Mouse (Mus musculus) testis, postnatal 14 days (tissue): ENCODE measurements around the gene Gm35315.
"Not testable (repeated sequence)": the region's sequence is repeated elsewhere in the genome, so short reads cannot be mapped to it uniquely, and the experiment has no call there.

ENCODE experiments used
- DNase-seq: peaks from one replicate; pipeline ENCODE4 v3.0.0; 2021; ENCODE audit warnings: low spot score

Gm35315 gene

DNA sequence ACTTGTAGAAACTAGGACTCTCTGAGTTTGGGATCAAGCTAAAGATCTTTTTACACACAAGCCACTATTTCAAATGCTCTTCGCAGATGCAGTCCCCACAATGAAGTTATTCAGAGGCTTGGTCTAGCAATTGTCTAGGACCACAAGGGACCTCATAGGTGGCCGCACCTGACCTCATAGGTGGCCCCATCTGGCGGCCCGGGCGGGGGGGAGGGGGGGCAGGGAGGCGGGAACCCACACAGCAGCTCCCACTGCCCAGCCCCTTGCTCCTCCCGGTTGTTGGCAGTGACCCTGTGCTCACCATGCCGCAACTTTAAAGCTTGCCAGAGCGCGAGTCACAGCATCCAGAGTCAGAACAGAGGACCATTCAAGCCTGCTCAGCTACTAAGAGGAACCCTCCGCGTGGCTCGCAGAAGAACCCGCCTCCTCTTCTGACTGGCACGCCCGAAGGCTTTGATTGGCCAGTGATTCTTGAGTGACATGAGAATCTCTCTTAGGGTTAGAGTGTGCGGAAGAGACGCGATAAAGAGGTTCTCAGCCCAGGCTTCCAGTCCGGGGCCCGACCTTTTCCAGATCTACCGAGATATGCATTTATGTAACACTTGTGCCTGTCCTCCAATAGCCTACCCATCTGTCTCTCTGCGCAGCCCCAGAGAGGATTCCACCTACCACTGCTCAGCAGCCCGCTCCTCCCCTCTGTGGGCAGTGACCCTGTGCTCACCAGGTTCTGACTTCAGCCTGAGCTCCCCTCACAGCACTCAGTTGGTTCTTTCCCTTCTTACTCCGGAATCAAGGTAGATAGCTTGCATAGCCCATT lies at the start of gene Gm35315:
Gm35315 (minus strand) TSS at position 391 of the 817 bp plus-strand sequence.
- peak; percentile 87 for DNase-seq

DNA sequence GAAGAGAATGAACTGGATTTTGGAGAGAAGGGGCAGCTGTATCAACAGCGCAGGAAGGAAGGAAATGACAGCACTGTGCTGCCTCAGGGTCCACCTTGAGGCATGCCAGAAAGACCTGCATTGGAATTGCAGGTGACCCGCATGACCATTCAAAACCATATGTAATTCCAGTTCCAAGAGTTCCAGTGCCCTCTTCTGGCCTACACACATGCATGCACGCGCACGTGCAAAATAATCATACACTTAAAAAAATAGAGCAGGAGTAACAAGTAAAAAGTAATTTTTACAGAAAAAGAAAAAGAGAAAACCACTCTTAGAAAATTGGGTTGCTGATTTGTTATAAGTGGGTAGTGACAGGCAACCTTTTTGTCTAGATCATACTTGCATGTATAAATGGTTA lies 48.8 kb upstream of the Gm35315 start:
- no peak for DNase-seq

DNA sequence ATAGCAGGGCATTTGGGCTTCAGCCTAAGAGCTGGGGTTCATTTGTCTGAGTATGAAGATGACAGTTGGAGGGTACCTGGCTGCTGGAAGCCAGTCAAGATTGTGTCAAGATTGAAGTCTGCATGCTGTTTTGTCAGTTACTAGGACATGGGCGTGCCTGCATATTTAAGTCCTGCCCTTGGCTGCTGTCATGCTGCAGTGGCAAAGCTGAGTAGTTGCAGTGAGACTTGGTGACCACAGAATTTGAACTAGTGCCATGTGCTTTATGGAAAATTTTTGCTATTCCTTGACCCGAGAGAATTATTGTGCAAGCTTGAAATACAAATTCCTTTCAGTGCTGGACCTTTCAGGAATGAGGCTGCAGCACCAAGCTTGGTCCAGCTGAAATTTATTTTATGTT lies 48.1 kb upstream of the Gm35315 start:
- no peak for DNase-seq

DNA sequence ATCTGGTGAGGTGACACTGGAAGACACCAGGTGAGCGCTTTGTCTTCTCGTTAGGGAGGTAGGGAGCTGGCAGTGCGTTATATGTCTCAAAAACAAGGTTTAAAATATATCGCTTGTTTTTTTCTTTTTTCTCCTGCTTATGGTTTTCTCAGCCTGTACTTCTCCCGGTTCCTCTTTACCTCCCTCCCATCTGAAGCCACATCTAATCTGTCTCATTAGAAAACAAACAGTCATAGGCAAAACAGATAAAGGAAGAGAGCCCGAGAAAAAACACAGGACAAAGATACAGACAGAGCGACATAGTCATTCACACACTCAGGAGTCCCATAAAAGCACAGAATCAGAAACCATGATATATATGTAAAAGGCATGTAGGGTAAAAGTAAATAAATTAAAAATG lies 46.2 kb upstream of the Gm35315 start:
- no peak for DNase-seq

DNA sequence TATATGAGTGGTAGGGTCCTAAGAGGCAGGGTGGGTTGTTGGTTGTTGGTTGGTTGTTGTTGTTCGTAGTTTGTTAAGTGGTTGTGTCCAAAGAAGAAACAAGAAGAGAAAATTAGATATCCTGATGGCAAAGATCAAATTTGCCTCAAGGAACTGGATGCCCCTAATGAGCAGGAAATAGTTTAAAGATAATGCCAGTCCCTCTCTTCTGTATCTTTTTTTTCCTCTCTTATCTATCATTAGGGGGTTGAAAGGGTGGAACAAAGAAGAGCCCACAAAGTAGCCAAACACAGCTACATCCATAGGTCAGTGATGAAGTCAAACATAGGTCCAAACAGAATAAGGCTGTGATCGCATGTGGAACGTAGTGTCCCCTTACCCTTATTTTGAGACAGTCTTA lies 45.1 kb upstream of the Gm35315 start:
- no peak for DNase-seq

DNA sequence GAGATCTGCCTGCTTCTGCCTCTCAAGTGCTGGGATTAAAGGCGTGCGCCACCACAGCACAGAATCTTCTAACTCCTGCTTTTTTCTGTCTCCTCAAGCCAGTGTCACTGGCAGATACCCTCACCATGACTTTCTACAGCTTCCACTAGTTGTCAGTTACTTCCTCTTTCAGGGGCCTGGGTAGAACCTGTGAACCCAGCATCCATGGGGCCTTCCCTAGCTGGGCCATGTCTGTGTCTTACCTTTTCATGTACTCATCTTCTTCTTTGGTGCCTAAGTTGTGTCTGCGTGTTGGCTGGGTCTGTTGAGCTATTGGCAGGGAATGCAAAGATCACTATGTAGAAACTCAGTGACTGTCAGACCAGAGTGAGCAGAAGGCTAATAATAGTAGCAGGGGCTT lies 43.6 kb upstream of the Gm35315 start:
- no peak for DNase-seq

DNA sequence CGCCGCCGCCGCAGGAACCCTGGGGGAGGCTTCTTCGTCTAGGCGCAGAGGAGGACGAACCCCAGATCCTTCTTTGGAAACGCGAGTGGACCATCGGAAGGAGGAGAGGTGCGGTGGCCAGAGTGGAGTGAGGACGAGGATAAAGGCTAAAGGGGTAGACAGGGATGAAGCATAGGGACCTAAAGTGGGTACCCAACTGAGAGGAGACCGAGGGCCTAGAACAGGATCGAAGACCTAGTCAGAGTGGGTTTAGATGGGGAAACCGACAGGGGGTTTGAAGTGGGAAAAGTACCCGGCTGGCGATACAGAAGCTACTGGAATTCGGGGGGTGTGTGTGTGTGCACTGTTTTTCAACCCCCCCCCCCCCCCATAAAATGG lies 41.9 kb upstream of the Gm35315 start:
- no peak for DNase-seq

DNA sequence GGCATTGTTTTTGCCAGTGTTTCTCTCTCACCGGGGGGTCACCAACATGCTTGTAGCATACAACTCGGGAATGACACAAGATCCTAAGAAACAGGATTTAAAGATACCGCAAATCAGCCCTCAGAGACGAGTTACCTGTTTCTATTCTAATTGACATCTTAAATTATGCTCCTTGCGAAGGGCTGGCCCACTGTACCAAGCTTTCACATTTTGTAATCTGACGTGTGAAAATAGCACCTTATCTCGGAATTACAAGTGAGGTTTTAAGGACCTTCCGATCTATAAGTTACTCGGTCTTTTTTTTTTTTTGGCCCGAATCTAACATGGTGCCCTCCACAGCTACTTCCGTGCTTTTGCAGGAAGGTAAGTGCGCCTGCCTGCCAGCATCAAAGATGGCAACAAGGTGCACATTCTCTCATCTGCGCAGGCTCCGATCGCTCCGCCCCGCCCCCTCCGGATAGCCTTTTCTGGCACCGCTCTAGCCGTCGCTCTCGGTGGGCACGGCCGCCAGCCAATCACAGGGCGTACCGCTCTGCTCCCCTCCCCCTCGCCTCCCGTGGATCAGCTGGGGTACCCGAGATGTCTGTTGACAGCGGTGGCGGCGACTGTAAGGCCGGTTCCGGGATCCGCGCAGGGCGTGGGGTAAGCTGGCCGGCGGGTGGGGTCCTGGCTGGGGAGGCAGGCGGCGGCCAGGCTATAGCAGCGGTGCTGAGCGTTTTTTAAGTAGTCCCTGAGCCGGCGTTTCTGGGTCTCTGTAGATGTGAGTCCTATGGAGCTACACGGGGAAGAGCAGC lies 41.3 kb upstream of the Gm35315 start, which contains the start of gene Chfr:
Chfr (plus strand) TSS at position 550 of the 794 bp plus-strand sequence.
- peak; percentile 98 for DNase-seq

DNA sequence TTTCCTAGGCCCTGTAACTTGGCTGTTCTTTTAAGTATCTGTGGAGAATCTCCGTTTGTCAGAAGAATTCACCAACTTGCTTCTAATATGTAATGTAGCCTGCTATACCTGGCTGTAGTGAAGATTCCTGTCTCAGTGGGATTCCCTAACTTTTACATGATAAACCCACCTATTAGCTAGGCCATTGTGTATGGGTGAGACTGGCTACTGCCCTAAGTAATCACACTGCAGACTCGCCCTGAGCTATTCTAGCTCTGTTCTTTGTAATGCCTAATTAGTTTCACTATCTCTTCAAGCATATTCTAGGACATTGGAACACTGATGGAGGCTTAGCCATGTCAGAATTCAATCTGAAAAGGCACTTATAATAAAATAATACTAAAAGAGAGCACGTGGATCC lies 28.2 kb upstream of the Gm35315 start:
- DNase-seq, result not testable (repeated sequence)

DNA sequence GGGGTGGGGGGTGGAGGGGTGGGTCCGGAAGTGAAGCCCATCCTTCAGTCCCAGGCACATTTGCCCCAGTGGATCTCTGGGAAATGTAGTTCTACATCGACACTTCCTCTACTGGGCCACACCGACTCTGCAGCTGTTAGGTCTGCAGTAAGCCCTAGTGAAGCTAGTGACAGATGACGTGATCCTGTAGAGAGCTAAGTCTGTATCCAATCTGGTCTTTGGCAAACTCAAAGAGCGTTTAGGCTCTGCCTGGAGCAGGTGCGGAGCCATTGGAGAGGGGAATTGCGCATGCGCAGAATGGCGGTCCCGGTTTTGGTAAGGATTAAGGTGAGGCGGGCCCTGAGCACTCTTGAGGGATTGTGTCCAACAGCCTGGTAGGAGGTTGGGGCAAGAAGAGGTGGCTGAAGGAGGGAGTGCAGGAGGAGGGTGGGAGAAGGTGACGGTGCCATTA lies 15.8 kb upstream of the Gm35315 start, which contains the start of gene Zfp605:
Zfp605 (plus strand) TSS at position 102 of the 451 bp plus-strand sequence.
- DNase-seq, result peak; percentile 87

DNA sequence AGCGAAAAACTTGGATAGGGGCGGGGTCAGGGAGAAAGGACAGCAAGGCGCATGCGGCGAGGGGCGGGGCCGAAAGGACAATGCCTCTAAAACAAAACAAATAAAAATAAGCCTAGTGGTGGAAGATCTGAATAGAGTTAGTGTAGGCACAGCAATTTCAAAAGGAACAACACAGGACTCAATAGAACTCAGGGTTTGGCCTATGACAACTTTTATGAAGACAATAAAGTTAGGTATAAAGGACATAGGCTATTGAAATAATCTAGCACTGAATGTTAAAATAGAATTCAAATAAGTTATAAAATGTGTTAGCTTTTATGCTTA lies 14.0 kb upstream of the Gm35315 start:
- no peak for DNase-seq

DNA sequence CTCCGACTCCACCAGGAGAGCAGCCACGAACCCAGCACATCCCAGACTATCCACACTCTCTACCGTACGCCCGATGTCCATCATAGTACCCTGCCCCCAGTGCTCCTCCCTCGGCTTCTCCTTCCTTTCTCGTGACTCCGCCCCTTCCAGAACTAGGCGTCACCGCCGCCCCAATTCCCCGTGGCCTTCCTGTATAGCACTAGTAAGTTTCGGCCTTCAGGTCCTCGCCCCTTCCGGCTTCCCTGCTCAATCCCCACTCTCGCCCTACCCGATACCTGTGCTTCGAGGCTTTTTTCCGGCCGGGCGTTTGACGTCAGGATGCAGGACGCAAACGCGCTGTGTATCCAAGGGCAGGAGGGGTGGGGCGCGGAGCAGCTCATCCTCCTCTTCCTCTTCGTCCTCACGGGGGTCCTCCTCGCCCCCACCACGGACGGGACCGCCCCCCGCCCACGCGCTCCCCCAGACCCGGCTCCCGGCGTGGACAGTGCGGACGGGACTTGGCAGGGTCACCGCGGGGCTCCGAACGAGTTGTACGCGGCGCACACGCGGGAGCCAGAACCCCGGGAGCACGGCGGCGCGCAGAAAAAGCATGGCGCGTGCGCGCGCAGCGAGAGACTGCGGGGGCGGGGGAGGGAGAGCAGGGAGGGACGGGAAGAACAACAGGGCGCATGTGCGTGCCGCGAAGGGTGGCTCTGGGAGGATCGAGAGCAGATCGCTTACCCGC lies 13.5 kb upstream of the Gm35315 start, which contains the start of gene Gtpbp6:
Gtpbp6 (minus strand) TSS at position 617 of the 724 bp plus-strand sequence.
- DNase-seq, result peak; percentile 96

DNA sequence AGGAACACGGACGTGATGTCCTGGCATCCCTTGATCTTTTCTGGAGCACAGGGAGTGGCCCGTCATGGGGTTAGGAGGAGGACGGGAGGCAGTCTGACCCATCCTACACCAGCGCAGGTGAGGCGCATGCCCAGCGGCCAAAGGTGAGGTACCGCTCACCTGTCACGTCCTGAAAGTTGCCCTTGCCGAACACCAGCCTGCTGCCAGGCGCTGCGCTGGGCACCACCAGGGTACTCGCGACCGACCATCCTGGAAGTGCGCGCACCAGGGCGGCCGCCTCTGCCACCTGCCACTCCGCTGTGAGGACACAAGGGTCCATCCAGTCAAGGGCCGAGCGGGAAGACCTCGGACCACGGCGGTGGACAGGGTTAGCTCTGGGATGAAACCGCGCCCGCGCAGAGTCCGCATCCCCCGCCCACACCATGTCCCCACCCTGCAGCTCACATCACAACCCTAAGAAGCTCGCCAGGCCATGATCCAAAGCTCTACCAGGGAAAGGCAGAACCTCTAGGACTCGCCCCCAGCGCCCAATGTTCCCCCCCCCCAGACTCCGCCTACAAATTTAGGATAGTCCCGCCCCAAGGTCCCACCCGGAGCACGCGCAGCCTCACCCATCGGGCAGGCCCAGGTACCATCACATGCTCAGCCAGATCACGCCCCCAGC lies 12.8 kb upstream of the Gm35315 start:
- DNase-seq, result no peak

DNA sequence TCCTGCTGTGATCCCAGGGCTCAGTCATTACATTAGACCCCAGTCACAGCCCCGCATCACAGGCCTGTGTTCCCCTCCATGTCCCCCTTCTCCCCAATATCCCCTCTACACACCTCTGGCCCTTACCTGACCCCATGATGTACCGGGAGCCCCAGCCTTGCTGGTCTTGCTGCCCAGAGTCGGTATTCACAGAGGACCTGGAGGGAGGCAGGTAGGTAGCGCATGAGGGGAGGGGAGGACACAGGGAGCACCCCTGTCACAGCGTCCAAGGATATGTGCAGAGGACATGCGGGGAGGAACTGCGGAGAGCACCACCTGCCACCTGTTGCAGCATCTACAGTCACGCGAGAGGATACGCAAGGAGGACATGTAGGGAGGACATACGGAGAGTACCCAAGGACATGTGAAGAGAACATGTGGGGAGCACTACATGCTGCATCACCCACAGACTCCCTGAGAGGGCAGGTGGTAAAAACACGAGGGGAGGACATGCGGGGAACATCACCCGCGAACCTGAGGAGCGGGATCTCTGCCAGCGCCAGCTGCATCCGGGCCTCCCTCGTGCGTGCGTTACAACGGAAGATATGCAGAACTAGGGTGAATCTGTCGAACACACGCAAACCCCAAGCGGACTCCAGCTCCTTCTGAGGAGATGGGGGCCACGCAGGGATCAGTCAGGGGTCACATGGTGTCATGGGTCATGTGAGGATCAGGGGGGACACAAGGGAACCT lies 12.1 kb upstream of the Gm35315 start:
- no peak for DNase-seq

DNA sequence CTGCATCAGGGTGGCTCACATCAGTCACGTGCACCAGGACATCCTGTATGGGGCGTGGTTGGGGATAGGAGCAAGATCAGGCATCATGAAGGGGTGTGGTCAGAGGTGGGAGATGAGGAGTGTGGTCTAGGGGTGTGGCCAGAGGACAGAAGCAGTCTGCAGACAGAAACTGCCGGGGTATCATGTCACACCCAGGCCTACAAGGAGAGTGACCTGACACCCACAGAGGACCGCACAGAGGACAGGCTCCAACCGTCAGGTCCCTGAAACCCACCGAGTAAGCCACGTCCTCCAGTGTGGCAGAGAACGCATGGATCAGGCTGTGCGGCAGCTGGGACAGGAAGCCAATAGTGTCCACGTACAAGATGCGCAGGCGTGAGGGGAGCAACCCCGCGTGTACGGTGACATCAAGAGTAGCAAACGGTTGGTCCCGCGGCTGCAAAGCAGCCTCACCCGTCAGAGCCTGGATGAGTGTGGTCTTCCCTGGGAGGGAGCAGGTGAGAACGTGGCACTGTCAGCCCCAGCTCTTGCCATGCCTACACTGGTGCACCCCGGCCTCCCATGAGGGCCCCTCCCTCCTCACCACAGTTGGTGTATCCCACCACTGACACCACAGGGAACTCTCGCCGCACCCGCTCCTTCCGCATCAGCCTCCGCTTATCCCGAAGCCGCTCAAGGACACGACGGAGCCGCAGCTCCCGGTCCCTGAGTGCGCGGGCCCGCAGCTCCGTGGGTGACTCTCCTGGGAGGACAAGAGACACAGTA lies 10.6 kb upstream of the Gm35315 start:
- no peak for DNase-seq

DNA sequence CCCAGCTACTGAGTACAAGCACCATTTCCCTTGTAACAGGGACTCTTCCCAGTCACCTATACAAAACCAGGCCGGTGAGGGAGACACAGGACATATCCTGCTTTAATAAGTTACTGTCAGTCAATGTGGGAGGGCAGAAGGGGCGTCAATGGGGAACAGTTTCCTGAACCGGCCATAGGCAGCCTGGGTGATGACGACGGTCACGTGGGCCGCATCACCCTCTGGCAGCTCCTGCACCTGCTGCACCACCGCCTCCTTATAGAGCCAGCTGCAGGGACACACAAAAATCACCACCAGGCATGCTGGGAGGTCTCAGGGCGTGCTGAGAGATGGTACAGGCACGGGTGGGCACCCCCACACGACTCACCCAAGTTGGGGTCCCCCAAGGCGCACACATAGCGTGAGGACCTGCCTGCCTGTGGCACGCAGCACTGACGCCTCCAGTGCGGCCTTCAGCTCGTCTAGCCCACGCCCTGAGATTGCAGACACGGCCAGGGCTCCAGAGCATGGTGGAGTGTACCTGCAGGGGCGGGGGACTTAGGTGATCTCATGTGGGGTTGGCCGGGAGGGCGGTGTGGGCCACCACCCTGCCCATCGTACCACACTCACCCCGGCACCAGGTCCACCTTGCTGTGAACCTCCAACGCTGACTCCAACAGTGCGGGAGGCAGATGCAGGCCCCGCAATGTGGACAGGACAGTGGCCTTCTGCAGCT lies 9.8 kb upstream of the Gm35315 start:
- no peak for DNase-seq

DNA sequence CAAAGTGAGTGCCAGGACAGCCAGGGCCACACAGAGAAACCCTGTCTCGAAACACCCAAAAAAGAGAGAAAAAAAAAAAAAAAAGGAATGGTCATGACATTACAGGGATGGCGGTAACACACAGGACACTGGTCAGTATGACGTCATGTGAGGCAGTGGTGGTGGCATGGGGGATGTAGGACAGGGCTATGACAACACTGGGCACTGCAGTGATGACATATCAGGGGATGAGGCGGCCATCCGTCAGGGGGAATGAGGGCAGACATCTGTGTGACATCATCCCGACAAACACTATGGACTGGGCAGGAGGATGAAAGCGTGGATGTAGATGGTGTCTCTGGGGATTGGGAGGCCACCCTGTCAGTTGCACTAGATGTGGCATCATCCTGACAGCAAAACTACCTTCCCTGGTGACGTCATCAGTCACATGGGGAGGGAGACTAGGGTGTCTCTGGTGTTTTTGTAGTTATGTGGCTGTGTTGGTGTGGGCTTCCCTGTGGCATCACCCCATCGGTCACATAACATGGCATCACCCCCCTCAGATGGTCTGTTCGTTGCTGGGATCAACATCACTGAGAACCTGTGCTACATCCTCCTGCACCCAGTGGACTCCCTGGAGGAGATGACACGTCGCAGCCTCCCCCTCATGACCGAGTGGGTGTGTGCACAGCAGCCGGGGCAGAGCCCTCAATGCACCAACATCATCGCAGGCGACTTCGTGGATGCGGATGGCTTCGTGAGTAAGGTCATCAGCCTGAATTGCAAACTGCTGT lies 8.8 kb upstream of the Gm35315 start:
- DNase-seq, result no peak

DNA sequence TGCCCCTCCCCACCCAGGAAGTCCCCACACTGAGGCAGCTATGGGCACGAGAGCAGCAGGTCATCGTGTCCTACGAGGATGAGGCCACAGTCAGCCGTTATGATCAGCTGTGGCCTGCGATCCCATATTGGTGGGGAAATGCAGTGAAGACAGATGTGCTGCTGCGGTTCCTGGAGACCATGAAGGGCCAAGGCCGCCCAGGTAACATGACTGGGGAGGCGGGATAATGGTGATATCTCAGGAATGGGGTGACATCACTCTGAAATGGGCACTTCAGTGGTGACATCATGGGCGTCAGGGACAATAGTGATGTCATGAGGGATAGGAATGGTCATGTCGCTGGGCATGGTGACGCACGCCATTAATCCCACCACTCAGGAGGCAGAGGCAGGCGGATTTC lies 8.2 kb upstream of the Gm35315 start:
- no peak for DNase-seq
